Mouse (Mus musculus): ENCODE data around the gene 1700008O03Rik. TPM values are rescaled to one million over a fixed set of nuclear protein-coding genes. Genes with fewer than 3 reads are reported as not detected.

The 1700008O03Rik gene
- polyA plus RNA-seq, 1 experiment from 2014 or later = 1.1 TPM

GRCm38 (mm10) chr7:44413307-44413706, 27.7 kb upstream of the 1700008O03Rik start:
- Histone ChIP-seq H3K4me1 (ENCODE audit: control insufficient read depth, insufficient read depth, low read length) (no peaks in the 10 kb centered on the region), H3K9ac (ENCODE audit: low read length) (no peak overlapping the region), H3K27ac (ENCODE audit: low read depth, low read length) (no peak overlapping the region), H3K4me3 (ENCODE audit: low read depth, low read length) (no peak overlapping the region), H3K9me3 (ENCODE audit: control insufficient read depth, low read length) (no peaks in the 10 kb centered on the region), H3K4me2 (ENCODE audit: low read depth) (no peak overlapping the region), H3K27me3 (ENCODE audit: control insufficient read depth, insufficient read depth, low read length) (no peaks in the 10 kb centered on the region), H3K36me3 (ENCODE audit: control insufficient read depth, insufficient read depth, low read length) (no peaks in the 10 kb centered on the region)
- DNase-seq (ENCODE audit: low spot score) = no peak
- 89% methylated on average over 6 of the region's 6 CpGs for WGBS
- ATAC-seq (ENCODE audit: insufficient read depth, low FRiP score, low TSS enrichment) = no peak

DNA sequence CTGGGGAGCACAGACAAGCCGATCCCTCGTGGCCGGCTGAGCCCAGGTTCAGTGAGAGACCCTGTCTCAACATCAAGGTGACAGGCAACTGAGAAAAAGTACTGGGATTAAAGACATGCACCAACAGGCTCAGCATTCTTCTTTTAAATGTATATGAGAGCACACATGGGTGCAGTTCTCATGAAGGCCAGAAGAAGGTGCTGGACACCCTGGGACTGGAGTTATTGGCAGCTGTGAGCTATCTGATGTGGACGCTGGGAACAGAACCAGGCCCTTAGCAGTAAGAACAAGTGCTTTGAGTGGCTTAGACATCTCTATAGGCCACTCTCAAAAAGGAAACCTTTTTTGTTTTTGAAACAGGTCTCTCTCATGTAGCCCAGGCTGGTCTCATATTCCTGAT, 25.5 kb upstream of the 1700008O03Rik start:
- ATAC-seq (ENCODE audit: insufficient read depth, low FRiP score, low TSS enrichment) = no peak
- H3K36me3 ChIP-seq (ENCODE audit: control insufficient read depth, insufficient read depth, low read length) = no peaks in the 10 kb centered on the region
- H3K9me3 ChIP-seq (ENCODE audit: control insufficient read depth, low read length) = no peaks in the 10 kb centered on the region
- no peak overlapping the region for H3K4me2 ChIP-seq (ENCODE audit: low read depth)
- H3K27ac ChIP-seq (ENCODE audit: low read depth, low read length) = no peak overlapping the region
- 90% methylated on average over 4 of the region's 4 CpGs for WGBS
- no peaks in the 10 kb centered on the region for H3K27me3 ChIP-seq (ENCODE audit: control insufficient read depth, insufficient read depth, low read length)
- no peak overlapping the region for H3K4me3 ChIP-seq (ENCODE audit: low read depth, low read length)
- no peak overlapping the region for H3K9ac ChIP-seq (ENCODE audit: low read length)
- H3K4me1 ChIP-seq (ENCODE audit: control insufficient read depth, insufficient read depth, low read length) = no peaks in the 10 kb centered on the region
- no peak for DNase-seq (ENCODE audit: low spot score)

- DNase-seq (ENCODE audit: low spot score) = no peak
- Histone ChIP-seq H3K27me3 (ENCODE audit: control insufficient read depth, insufficient read depth, low read length) (no peaks in the 10 kb centered on the region), H3K9me3 (ENCODE audit: control insufficient read depth, low read length) (no peaks in the 10 kb centered on the region), H3K4me2 (ENCODE audit: low read depth) (no peak overlapping the region), H3K4me3 (ENCODE audit: low read depth, low read length) (peak overlapping the region; percentile 14; the same call in 1 of the 2 replicates), H3K27ac (ENCODE audit: low read depth, low read length) (no peak overlapping the region), H3K36me3 (ENCODE audit: control insufficient read depth, insufficient read depth, low read length) (no peaks in the 10 kb centered on the region), H3K4me1 (ENCODE audit: control insufficient read depth, insufficient read depth, low read length) (no peaks in the 10 kb centered on the region), H3K9ac (ENCODE audit: low read length) (no peak overlapping the region)
- peak; percentile 51 for ATAC-seq (ENCODE audit: insufficient read depth, low FRiP score, low TSS enrichment)
- WGBS = under 1% methylated on average over 5 of the region's 5 CpGs
Observed at GRCm38 (mm10) chr7:44406015-44406355, 20.4 kb upstream of the 1700008O03Rik start.

DNA sequence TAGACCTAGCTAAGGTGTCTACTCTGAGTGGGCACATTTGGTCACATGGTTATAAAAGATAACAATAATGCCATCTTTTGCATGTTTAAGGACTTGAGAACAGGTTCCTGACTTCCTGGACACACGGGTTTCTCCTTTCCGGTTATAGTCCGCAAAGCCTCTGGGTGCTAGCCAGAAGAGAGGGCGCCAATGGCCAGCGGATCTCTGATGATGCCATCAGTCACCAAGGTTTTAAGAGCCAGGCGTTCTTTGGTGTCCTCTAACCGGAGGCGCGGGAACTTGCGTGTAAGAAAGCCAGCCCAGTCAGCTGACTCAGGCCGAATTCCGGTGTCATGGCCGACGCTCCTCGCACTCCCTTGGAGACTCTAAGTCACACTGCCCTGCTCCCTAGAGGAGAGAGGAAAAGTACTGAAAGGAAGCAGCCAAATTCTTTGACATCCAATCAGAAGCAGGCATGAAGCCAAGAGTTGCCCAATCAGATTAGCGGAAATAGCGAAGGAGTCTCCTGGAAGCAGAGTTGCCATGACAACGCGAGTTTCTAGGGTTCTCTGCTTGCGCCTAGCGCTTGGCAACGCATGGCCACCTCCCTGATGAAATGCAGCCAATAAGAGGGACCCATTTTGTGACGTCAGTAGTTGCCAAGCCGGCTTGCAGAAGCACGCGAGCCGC, 19.9 kb upstream of the 1700008O03Rik start:
- no peaks in the 10 kb centered on the region for H3K9me3 ChIP-seq (ENCODE audit: control insufficient read depth, low read length)
- H3K27ac ChIP-seq (ENCODE audit: low read depth, low read length) = peak overlapping the region; percentile 40
- 2% methylated on average over 27 of the region's 27 CpGs for WGBS
- H3K4me3 ChIP-seq (ENCODE audit: low read depth, low read length) = peak overlapping the region; percentile 14
- peak overlapping the region; percentile 52 for H3K4me2 ChIP-seq (ENCODE audit: low read depth)
- no peaks in the 10 kb centered on the region for H3K36me3 ChIP-seq (ENCODE audit: control insufficient read depth, insufficient read depth, low read length)
- H3K27me3 ChIP-seq (ENCODE audit: control insufficient read depth, insufficient read depth, low read length) = no peaks in the 10 kb centered on the region
- peak; percentile 98 for ATAC-seq (ENCODE audit: insufficient read depth, low FRiP score, low TSS enrichment)
- no peaks in the 10 kb centered on the region for H3K4me1 ChIP-seq (ENCODE audit: control insufficient read depth, insufficient read depth, low read length)
- DNase-seq (ENCODE audit: low spot score) = peak; percentile 95
- no peak overlapping the region for H3K9ac ChIP-seq (ENCODE audit: low read length)

DNA sequence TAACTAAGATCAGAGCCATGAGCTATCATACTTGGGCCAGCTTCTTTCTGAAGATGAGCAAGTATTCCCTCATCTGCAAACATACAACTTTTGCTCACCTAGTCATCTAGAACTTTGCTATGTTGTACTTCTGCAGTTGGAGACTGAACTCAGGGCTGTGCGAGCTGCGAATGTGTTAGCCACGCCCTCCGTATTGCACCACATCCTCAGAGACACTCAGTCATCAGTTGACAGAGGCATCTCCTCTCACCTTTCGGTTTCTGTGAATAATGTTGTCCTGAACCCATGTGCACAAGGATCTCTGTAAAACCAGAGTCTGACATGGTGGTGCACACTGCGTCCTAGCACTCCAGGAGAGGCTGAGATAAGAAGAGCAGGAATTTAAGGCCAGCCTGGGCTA, 16.1 kb upstream of the 1700008O03Rik start:
- ATAC-seq (ENCODE audit: insufficient read depth, low FRiP score, low TSS enrichment) = no peak
- WGBS = 85% methylated on average over 6 of the region's 6 CpGs
- DNase-seq (ENCODE audit: low spot score) = no peak
- H3K36me3 ChIP-seq (ENCODE audit: control insufficient read depth, insufficient read depth, low read length) = no peaks in the 10 kb centered on the region
- no peaks in the 10 kb centered on the region for H3K9me3 ChIP-seq (ENCODE audit: control insufficient read depth, low read length)
- H3K4me3 ChIP-seq (ENCODE audit: low read depth, low read length) = no peak overlapping the region
- H3K27me3 ChIP-seq (ENCODE audit: control insufficient read depth, insufficient read depth, low read length) = no peaks in the 10 kb centered on the region
- no peak overlapping the region for H3K27ac ChIP-seq (ENCODE audit: low read depth, low read length)
- no peak overlapping the region for H3K4me2 ChIP-seq (ENCODE audit: low read depth)
- H3K9ac ChIP-seq (ENCODE audit: low read length) = no peak overlapping the region
- H3K4me1 ChIP-seq (ENCODE audit: control insufficient read depth, insufficient read depth, low read length) = no peaks in the 10 kb centered on the region

GRCm38 (mm10) chr7:44398570-44398969, 12.9 kb upstream of the 1700008O03Rik start:
- Histone ChIP-seq H3K36me3 (ENCODE audit: control insufficient read depth, insufficient read depth, low read length) (no peaks in the 10 kb centered on the region), H3K4me3 (ENCODE audit: low read depth, low read length) (no peak overlapping the region), H3K27ac (ENCODE audit: low read depth, low read length) (no peak overlapping the region), H3K4me1 (ENCODE audit: control insufficient read depth, insufficient read depth, low read length) (no peaks in the 10 kb centered on the region), H3K9ac (ENCODE audit: low read length) (no peak overlapping the region), H3K4me2 (ENCODE audit: low read depth) (no peak overlapping the region), H3K27me3 (ENCODE audit: control insufficient read depth, insufficient read depth, low read length) (no peaks in the 10 kb centered on the region), H3K9me3 (ENCODE audit: control insufficient read depth, low read length) (no peaks in the 10 kb centered on the region)
- DNase-seq (ENCODE audit: low spot score) = peak; percentile 68
- 12% methylated on average over 3 of the region's 3 CpGs for WGBS
- peak; percentile 41; the same call in 1 of the 2 replicates for ATAC-seq (ENCODE audit: insufficient read depth, low FRiP score, low TSS enrichment)

DNA sequence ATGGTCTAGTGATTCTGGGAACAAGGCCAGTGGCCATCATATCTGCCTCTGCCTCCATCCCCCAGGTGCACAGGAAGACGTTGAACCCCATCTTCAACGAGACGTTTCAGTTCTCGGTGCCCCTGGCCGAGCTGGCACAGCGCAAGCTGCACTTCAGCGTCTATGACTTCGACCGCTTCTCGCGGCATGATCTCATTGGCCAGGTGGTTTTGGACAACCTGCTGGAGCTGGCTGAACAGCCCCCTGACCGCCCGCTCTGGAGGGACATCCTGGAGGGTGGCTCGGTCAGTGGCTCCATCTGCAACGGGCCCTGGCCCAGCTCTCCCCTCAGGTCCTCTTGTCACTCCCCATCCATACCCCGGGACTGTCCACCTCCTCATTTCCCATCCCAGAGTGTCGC, 7.7 kb upstream of the 1700008O03Rik start:
- no peak overlapping the region for H3K4me3 ChIP-seq (ENCODE audit: low read depth, low read length)
- ATAC-seq (ENCODE audit: insufficient read depth, low FRiP score, low TSS enrichment) (no peak), DNase-seq (ENCODE audit: low spot score) (no peak)
- H3K9me3 ChIP-seq (ENCODE audit: control insufficient read depth, low read length) = no peaks in the 10 kb centered on the region
- H3K9ac ChIP-seq (ENCODE audit: low read length) = no peak overlapping the region
- H3K4me1 ChIP-seq (ENCODE audit: control insufficient read depth, insufficient read depth, low read length) = no peaks in the 10 kb centered on the region
- H3K27me3 ChIP-seq (ENCODE audit: control insufficient read depth, insufficient read depth, low read length) = no peaks in the 10 kb centered on the region
- H3K4me2 ChIP-seq (ENCODE audit: low read depth) = no peak overlapping the region
- WGBS = 91% methylated on average over 17 of the region's 17 CpGs
- no peaks in the 10 kb centered on the region for H3K36me3 ChIP-seq (ENCODE audit: control insufficient read depth, insufficient read depth, low read length)
- H3K27ac ChIP-seq (ENCODE audit: low read depth, low read length) = no peak overlapping the region

- H3K4me2 ChIP-seq (ENCODE audit: low read depth) = no peak overlapping the region
- H3K36me3 ChIP-seq (ENCODE audit: control insufficient read depth, insufficient read depth, low read length) = no peaks in the 10 kb centered on the region
- no peaks in the 10 kb centered on the region for H3K9me3 ChIP-seq (ENCODE audit: control insufficient read depth, low read length)
- H3K4me3 ChIP-seq (ENCODE audit: low read depth, low read length) = no peak overlapping the region
- ATAC-seq (ENCODE audit: insufficient read depth, low FRiP score, low TSS enrichment) (no peak), DNase-seq (ENCODE audit: low spot score) (no peak)
- no peak overlapping the region for H3K9ac ChIP-seq (ENCODE audit: low read length)
- no peaks in the 10 kb centered on the region for H3K27me3 ChIP-seq (ENCODE audit: control insufficient read depth, insufficient read depth, low read length)
- WGBS = 83% methylated on average over 12 of the region's 14 CpGs
- no peaks in the 10 kb centered on the region for H3K4me1 ChIP-seq (ENCODE audit: control insufficient read depth, insufficient read depth, low read length)
- no peak overlapping the region for H3K27ac ChIP-seq (ENCODE audit: low read depth, low read length)
Observed at GRCm38 (mm10) chr7:44392341-44392740, 6.7 kb upstream of the 1700008O03Rik start.

DNA sequence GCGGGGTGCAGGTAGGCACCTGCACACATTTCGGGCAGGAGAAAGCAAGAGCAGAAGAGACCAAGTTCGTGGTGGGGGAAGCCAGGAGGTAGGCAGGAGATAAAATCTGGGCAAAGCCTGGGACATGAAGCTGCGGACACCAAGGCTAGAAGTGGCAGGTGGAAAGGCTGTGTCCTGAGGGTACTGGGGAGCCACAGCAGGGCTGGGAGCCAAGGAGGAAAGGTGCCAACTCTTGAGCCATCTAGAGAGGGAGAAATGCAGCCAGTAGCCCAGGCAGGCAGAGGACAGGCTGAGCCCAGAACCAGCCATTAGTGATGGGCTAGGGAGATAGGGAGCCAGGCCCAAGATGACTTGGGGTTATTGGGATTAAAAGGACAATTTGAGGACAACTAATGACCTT, 6.2 kb upstream of the 1700008O03Rik start:
- H3K27ac ChIP-seq (ENCODE audit: low read depth, low read length) = no peak overlapping the region
- no peak overlapping the region for H3K4me3 ChIP-seq (ENCODE audit: low read depth, low read length)
- no peaks in the 10 kb centered on the region for H3K36me3 ChIP-seq (ENCODE audit: control insufficient read depth, insufficient read depth, low read length)
- H3K9me3 ChIP-seq (ENCODE audit: control insufficient read depth, low read length) = no peaks in the 10 kb centered on the region
- no peaks in the 10 kb centered on the region for H3K4me1 ChIP-seq (ENCODE audit: control insufficient read depth, insufficient read depth, low read length)
- no peak overlapping the region for H3K4me2 ChIP-seq (ENCODE audit: low read depth)
- DNase-seq (ENCODE audit: low spot score) (no peak), ATAC-seq (ENCODE audit: insufficient read depth, low FRiP score, low TSS enrichment) (no peak)
- H3K27me3 ChIP-seq (ENCODE audit: control insufficient read depth, insufficient read depth, low read length) = no peaks in the 10 kb centered on the region
- no peak overlapping the region for H3K9ac ChIP-seq (ENCODE audit: low read length)
- WGBS = 86% methylated on average over 4 of the region's 4 CpGs
